Comparison of ENCODE assay signal across 8 mouse cellular contexts in genomic region chr17:55932635-55933034, GRCm38 (mm10). TPM values are rescaled to one million over a fixed set of nuclear protein-coding genes. Genes with fewer than 3 reads are reported as not detected.
DNase-seq lines count a peak whose midpoint lies in the region; ATAC-seq and TF ChIP-seq lines count a peak whose summit lies in the region.

No protein-coding gene starts in this region.

- peaks cover 0 to 3% of the 10 kb centered on the region in 2 experiments for H3K36me3 ChIP-seq in CH12.LX (replicated peaks in 1 of 2; ENCODE audit: control insufficient read depth in 1 of 2, insufficient read depth in 1 of 2, low read length in 1 of 2)
- no peaks in the 10 kb centered on the region for H3K36me3 ChIP-seq in forebrain, embryonic 13.5 days (ENCODE audit: poor library complexity, severe bottlenecking)
- peaks cover 31% of the 10 kb centered on the region for H3K36me3 ChIP-seq in liver, embryonic 12.5 days

- peak overlapping the region; percentile 48 for H3K4me2 ChIP-seq in CH12.LX (ENCODE audit: insufficient read depth, low read depth, poor library complexity, severe bottlenecking)
- H3K4me2 ChIP-seq in forebrain, embryonic 13.5 days: peak overlapping the region; percentile 76
- peak overlapping the region; percentile 89 for H3K4me2 ChIP-seq in liver, embryonic 12.5 days

- dilution Hi-C loops in CH12.LX (cut with MboI; ENCODE audit: extremely low pct_ligation_motif_present, extremely low pct_unique_long_range_greater_than_20kb, low sequenced_read_pairs): no loop called here

- H3K4me1 ChIP-seq in cerebellum, adult 2 months (ENCODE audit: control insufficient read depth, insufficient read depth, low read length): no peaks in the 10 kb centered on the region
- H3K4me1 ChIP-seq in CH12.LX (ENCODE audit: control insufficient read depth in 1 of 2, insufficient read depth in 2 of 2): no peaks in the 10 kb centered on the region
- peaks cover 7% of the 10 kb centered on the region for H3K4me1 ChIP-seq in forebrain, embryonic 13.5 days
- H3K4me1 ChIP-seq in liver, embryonic 12.5 days: peaks cover 40% of the 10 kb centered on the region

- no peak overlapping the region for H3K27ac ChIP-seq in cerebellum, adult 2 months (ENCODE audit: insufficient read depth, low read length)
- H3K27ac ChIP-seq in CH12.LX (ENCODE audit: insufficient read depth, low read depth): no peak overlapping the region
- H3K27ac ChIP-seq in forebrain, embryonic 13.5 days: 0 out of 2 replicates have a peak overlapping the region, but pooled peaks have one; percentile 10
- peak overlapping the region; percentile 94 for H3K27ac ChIP-seq in liver, embryonic 12.5 days

- no peak for DNase-seq in cerebellum, adult 2 months
- DNase-seq in cerebellum, postnatal 36 days: no peak
- no peak for DNase-seq in CH12.LX (ENCODE audit: extremely low read depth)
- no peak for DNase-seq in adrenal gland, adult 18-20 months (ENCODE audit: low spot score in 2 of 2)
- DNase-seq in ovary, postnatal 10 days (ENCODE audit: low spot score): no peak
- no peak for DNase-seq in T-cell, adult 2 months (ENCODE audit: low spot score)

- no peak for TF ChIP-seq EP300 in CH12.LX (IDR thresholded peaks at IDR 0.05; ENCODE audit: low read length)

- H3K4me3 ChIP-seq in cerebellum, adult 2 months (replicated peaks; ENCODE audit: insufficient read depth, low read depth, low read length): peak overlapping the region; percentile 69
- H3K4me3 ChIP-seq in CH12.LX (replicated peaks in 1 of 3; ENCODE audit: low read depth in 2 of 3, low read length in 2 of 3, poor library complexity in 1 of 3): peak overlapping the region; percentile 35 to 58 (median 41)
- peak overlapping the region; percentile 56 for H3K4me3 ChIP-seq in forebrain, embryonic 13.5 days
- H3K4me3 ChIP-seq in liver, embryonic 12.5 days: peak overlapping the region; percentile 70

- in situ Hi-C loops in CH12.LX (cut with MboI; ENCODE audit: low pct_ligation_motif_present, low pct_unique_long_range_greater_than_20kb, low sequenced_read_pairs): no loop called here

- H3K27me3 ChIP-seq in cerebellum, adult 2 months (ENCODE audit: control insufficient read depth, insufficient read depth, low read length): no peaks in the 10 kb centered on the region
- no peaks in the 10 kb centered on the region for H3K27me3 ChIP-seq in CH12.LX (replicated peaks)
- H3K27me3 ChIP-seq in forebrain, embryonic 13.5 days: no peaks in the 10 kb centered on the region
- no peaks in the 10 kb centered on the region for H3K27me3 ChIP-seq in liver, embryonic 12.5 days (replicated peaks)

- no peak for TF ChIP-seq CTCF in cerebellum, adult 2 months (IDR thresholded peaks at IDR 0.05; ENCODE audit: borderline replicate concordance, insufficient read depth, low read depth, low read length)
- no peak for TF ChIP-seq CTCF in CH12.LX (conservative IDR thresholded peaks at IDR 0.05 in 1 of 2, IDR thresholded peaks at IDR 0.05 in 1 of 2; ENCODE audit: low read depth in 2 of 2, low read length in 2 of 2)

- peaks cover 33% of the 10 kb centered on the region for H3K9me3 ChIP-seq in CH12.LX (replicated peaks; ENCODE audit: low read length)
- peaks cover 4% of the 10 kb centered on the region; the same call in 1 of the 2 replicates for H3K9me3 ChIP-seq in forebrain, embryonic 13.5 days (replicated peaks)
- H3K9me3 ChIP-seq in liver, embryonic 12.5 days (replicated peaks): peaks cover 3% of the 10 kb centered on the region; the same call in 1 of the 2 replicates

- WGBS in cerebellum, adult 2 months: 66% methylated on average over 2 of the region's 2 CpGs
- WGBS in forebrain, embryonic 13.5 days: 74% methylated on average over 2 of the region's 2 CpGs
- WGBS in liver, embryonic 12.5 days (ENCODE audit: insufficient replicate concordance): 33% methylated on average over 2 of the region's 2 CpGs

- TF ChIP-seq POLR2A in cerebellum, adult 2 months (IDR thresholded peaks at IDR 0.05; ENCODE audit: borderline replicate concordance, insufficient read depth, low read length): no peak
- TF ChIP-seq POLR2A in CH12.LX (IDR thresholded peaks at IDR 0.05; ENCODE audit: low read depth, low read length): no peak

- peak overlapping the region; percentile 69 for H3K9ac ChIP-seq in CH12.LX (ENCODE audit: insufficient read depth, low read depth)
- H3K9ac ChIP-seq in forebrain, embryonic 13.5 days: no peak overlapping the region
- peak overlapping the region; percentile 77 for H3K9ac ChIP-seq in liver, embryonic 12.5 days

- no peak for TF ChIP-seq RAD21 in CH12.LX (IDR thresholded peaks at IDR 0.05; ENCODE audit: low read depth, low read length)

- ATAC-seq in forebrain, embryonic 13.5 days: 0 out of 2 replicates have a peak, but pooled peaks have one; percentile 4
- peak; percentile 59 for ATAC-seq in liver, embryonic 12.5 days

- H3K79me2 ChIP-seq in CH12.LX (replicated peaks; ENCODE audit: control insufficient read depth, extremely low read depth, insufficient read depth, poor library complexity, severe bottlenecking): no peaks in the 10 kb centered on the region

TF ChIP-seq in CH12.LX, 34 proteins besides CTCF, POLR2A, EP300 and RAD21:
- TF ChIP-seq USF2 (conservative IDR thresholded peaks at IDR 0.05; ENCODE audit: low read depth, low read length) (no peak), ETS1 (conservative IDR thresholded peaks at IDR 0.05; ENCODE audit: low read depth, low read length) (no peak), JUND (conservative IDR thresholded peaks at IDR 0.05; ENCODE audit: low read depth, low read length) (no peak), TCF12 (IDR thresholded peaks at IDR 0.05; ENCODE audit: low read depth, low read length) (no peak), ZMIZ1 (IDR thresholded peaks at IDR 0.05; ENCODE audit: low read depth, low read length) (no peak), UBTF (IDR thresholded peaks at IDR 0.05; ENCODE audit: low read depth, low read length) (no peak), MEF2A (IDR thresholded peaks at IDR 0.05; ENCODE audit: borderline replicate concordance, low read depth, low read length) (no peak), SIN3A (IDR thresholded peaks at IDR 0.05; ENCODE audit: low read length) (no peak)

RNA-seq across cellular contexts. Expression of gene Zfp119b, which starts 16.7 kb away (rescaled TPM):
- 3.3 and 3.7 TPM in 2 replicates for polyA plus RNA-seq in cerebellum, adult 2 months (2012; rRNA removed)
- total RNA-seq in CH12.LX (2012; rRNA removed) (6.1 and 6.5 TPM in 2 replicates), CH12.LX (2014; rRNA removed) (13.6 and 18.0 TPM in 2 replicates)
- polyA plus RNA-seq in CH12.LX (2012; ENCODE audit: insufficient read length, low read depth): 3.1 and 3.9 TPM in 2 replicates
- polyA plus RNA-seq in forebrain, embryonic 13.5 days (2015; fragmentation: Nextera tagmentation; extraction: Ambion mirVana): 6.6 and 7.3 TPM in 2 replicates
- polyA plus RNA-seq in liver, embryonic 12.5 days (2016; fragmentation: Nextera tagmentation; extraction: Ambion mirVana): 1.8 and 2.5 TPM in 2 replicates
- total RNA-seq in adrenal gland, adult 18-20 months (2021): 1 to 10 TPM; 2.3 to 3.5 TPM

RNA-seq across cellular contexts. Expression of gene Ebi3, which starts 19.8 kb away (rescaled TPM):
- 0.81 and 1.00 TPM in 2 replicates for polyA plus RNA-seq in cerebellum, adult 2 months (2012; rRNA removed)
- total RNA-seq in CH12.LX (2012; rRNA removed) (102 and 207 TPM in 2 replicates), CH12.LX (2014; rRNA removed) (55.0 and 60.3 TPM in 2 replicates)
- polyA plus RNA-seq in CH12.LX (2012; ENCODE audit: insufficient read length, low read depth): 87.6 and 105 TPM in 2 replicates
- polyA plus RNA-seq in forebrain, embryonic 13.5 days (2015; fragmentation: Nextera tagmentation; extraction: Ambion mirVana): 2.4 and 2.6 TPM in 2 replicates
- polyA plus RNA-seq in liver, embryonic 12.5 days (2016; fragmentation: Nextera tagmentation; extraction: Ambion mirVana): 4.5 and 5.4 TPM in 2 replicates
- total RNA-seq in adrenal gland, adult 18-20 months (2021): 1 to 10 TPM in 1 of 2 experiments, under 1 TPM in 1; 0.70 to 1.3 TPM

RNA-seq across cellular contexts. Expression of gene Yju2, which starts 26.3 kb away (rescaled TPM):
- 13.4 and 14.9 TPM in 2 replicates for polyA plus RNA-seq in cerebellum, adult 2 months (2012; rRNA removed)
- 10.1 and 10.7 TPM in 2 replicates for total RNA-seq in CH12.LX (2012; rRNA removed)
- 11.2 and 12.9 TPM in 2 replicates for total RNA-seq in CH12.LX (2014; rRNA removed)
- polyA plus RNA-seq in CH12.LX (2012; ENCODE audit: insufficient read length, low read depth): 14.4 and 15.8 TPM in 2 replicates
- 29.2 and 32.1 TPM in 2 replicates for polyA plus RNA-seq in forebrain, embryonic 13.5 days (2015; fragmentation: Nextera tagmentation; extraction: Ambion mirVana)
- polyA plus RNA-seq in liver, embryonic 12.5 days (2016; fragmentation: Nextera tagmentation; extraction: Ambion mirVana): 14.6 and 15.6 TPM in 2 replicates
- total RNA-seq in adrenal gland, adult 18-20 months (2021): 10 to 100 TPM; 17.4 to 17.9 TPM

RNA-seq across cellular contexts. Expression of gene Shd, which starts 37.6 kb away (rescaled TPM):
- 122 and 127 TPM in 2 replicates for polyA plus RNA-seq in cerebellum, adult 2 months (2012; rRNA removed)
- total RNA-seq in CH12.LX (2012; rRNA removed) (0.21 and 0.47 TPM in 2 replicates), CH12.LX (2014; rRNA removed) (0.46 TPM in 1 of 2 replicates, not detected in the other)
- 0.85 and 0.87 TPM in 2 replicates for polyA plus RNA-seq in CH12.LX (2012; ENCODE audit: insufficient read length, low read depth)
- polyA plus RNA-seq in forebrain, embryonic 13.5 days (2015; fragmentation: Nextera tagmentation; extraction: Ambion mirVana): 102 TPM in 2 replicates
- 0.81 and 0.95 TPM in 2 replicates for polyA plus RNA-seq in liver, embryonic 12.5 days (2016; fragmentation: Nextera tagmentation; extraction: Ambion mirVana)
- total RNA-seq in adrenal gland, adult 18-20 months (2021): 1 to 10 TPM; 2.0 to 2.2 TPM

RNA-seq across cellular contexts. Expression of gene Zfp959, which starts 40.7 kb away (rescaled TPM):
- 7.7 and 8.7 TPM in 2 replicates for polyA plus RNA-seq in cerebellum, adult 2 months (2012; rRNA removed)
- 7.7 and 9.6 TPM in 2 replicates for total RNA-seq in CH12.LX (2012; rRNA removed)
- total RNA-seq in CH12.LX (2014; rRNA removed): 21.4 and 24.5 TPM in 2 replicates
- 7.8 and 8.0 TPM in 2 replicates for polyA plus RNA-seq in CH12.LX (2012; ENCODE audit: insufficient read length, low read depth)
- polyA plus RNA-seq in forebrain, embryonic 13.5 days (2015; fragmentation: Nextera tagmentation; extraction: Ambion mirVana): 15.0 and 15.5 TPM in 2 replicates
- polyA plus RNA-seq in liver, embryonic 12.5 days (2016; fragmentation: Nextera tagmentation; extraction: Ambion mirVana): 8.3 and 9.8 TPM in 2 replicates
- total RNA-seq in adrenal gland, adult 18-20 months (2021): 1 to 10 TPM; 4.7 to 4.8 TPM

Comparison
In these comparisons a context has a peak if more than half of its experiments do, and no peak if none do; other contexts are left out.
1. H3K27ac ChIP-seq: peak in forebrain, embryonic 13.5 days (single experiment) and liver, embryonic 12.5 days (single experiment); none in cerebellum, adult 2 months (single experiment) and CH12.LX (single experiment).
2. RNA of gene Ebi3, which starts 19.8 kb away (polyA plus RNA-seq): 87.6 to 105 TPM in CH12.LX; 4.5 to 5.4 TPM in liver, embryonic 12.5 days, 2.4 to 2.6 TPM in forebrain, embryonic 13.5 days and 0.81 to 1.00 TPM in cerebellum, adult 2 months; every median in the first group is over 10 times any median in the second.
3. Peak in every context shown above with its lines, with median percentiles within 50 percentile points of each other: H3K4me3 ChIP-seq and H3K4me2 ChIP-seq.